Mouse (Mus musculus) embryo, embryonic 10 days (tissue): Measurements from ENCODE around the gene Gcnt2.

ENCODE experiments used
- DNase-seq: peaks from one replicate; pipeline ENCODE4 v3.0.0-alpha.2; 2015; ENCODE audit warnings: low spot score

Gcnt2 gene

GRCm38 (mm10) chr13:40859652-40860399, at the start of gene Gcnt2:
Gene Gcnt2 (plus strand): TSS chr13:40859754.
- peak; percentile 44 for DNase-seq

GRCm38 (mm10) chr13:40820617-40821016, 38.9 kb upstream of the Gcnt2 start:
- DNase-seq: no peak

GRCm38 (mm10) chr13:40821911-40822310, 37.6 kb upstream of the Gcnt2 start:
- no peak for DNase-seq

GRCm38 (mm10) chr13:40841146-40841787, 18.3 kb upstream of the Gcnt2 start:
- DNase-seq: no peak

GRCm38 (mm10) chr13:40842141-40842540, 17.4 kb upstream of the Gcnt2 start:
- DNase-seq: no peak

GRCm38 (mm10) chr13:40843418-40844067, 16.0 kb upstream of the Gcnt2 start:
- DNase-seq: peak; percentile 89

- DNase-seq: no peak
Measured at GRCm38 (mm10) chr13:40844144-40844543, 15.4 kb upstream of the Gcnt2 start.

- no peak for DNase-seq
Measured at GRCm38 (mm10) chr13:40845951-40846350, 13.6 kb upstream of the Gcnt2 start.

- DNase-seq: peak; percentile 16
Measured at GRCm38 (mm10) chr13:40846375-40846774, 13.2 kb upstream of the Gcnt2 start.

GRCm38 (mm10) chr13:40847898-40848297, 11.7 kb upstream of the Gcnt2 start:
- no peak for DNase-seq

- no peak for DNase-seq
Measured at GRCm38 (mm10) chr13:40850686-40851085, 8.9 kb upstream of the Gcnt2 start.

- no peak for DNase-seq
Measured at GRCm38 (mm10) chr13:40851281-40851680, 8.3 kb upstream of the Gcnt2 start.

GRCm38 (mm10) chr13:40851961-40852360, 7.6 kb upstream of the Gcnt2 start:
- DNase-seq: no peak

GRCm38 (mm10) chr13:40852791-40853190, 6.8 kb upstream of the Gcnt2 start:
- DNase-seq: no peak

GRCm38 (mm10) chr13:40853842-40854241, 5.7 kb upstream of the Gcnt2 start:
- no peak for DNase-seq

GRCm38 (mm10) chr13:40854451-40855058, 5.0 kb upstream of the Gcnt2 start:
- DNase-seq: peak; percentile 83

- DNase-seq: no peak
Measured at GRCm38 (mm10) chr13:40855266-40855665, 4.3 kb upstream of the Gcnt2 start.

GRCm38 (mm10) chr13:40856786-40857185, 2.8 kb upstream of the Gcnt2 start:
- no peak for DNase-seq

- DNase-seq: no peak
Measured at GRCm38 (mm10) chr13:40857281-40857818, 2.2 kb upstream of the Gcnt2 start.

GRCm38 (mm10) chr13:40859225-40859624, 329 bp upstream of the Gcnt2 start:
- DNase-seq: no peak

- no peak for DNase-seq
Measured at GRCm38 (mm10) chr13:40863006-40863405, 3.5 kb downstream of the Gcnt2 start.

- peak; percentile 54 for DNase-seq
Measured at GRCm38 (mm10) chr13:40868844-40869587, 9.5 kb downstream of the Gcnt2 start.
